Mouse (Mus musculus) ES-E14 (cell line): Measurements from ENCODE around the gene Ucp3. TPM values are rescaled to one million over a fixed set of nuclear protein-coding genes. Genes with fewer than 3 reads are reported as not detected.

ENCODE experiments used
- DNase-seq: peaks from one replicate; pipeline ENCODE4 v3.0.0-alpha.2; 2013; ENCODE audit warnings: low read depth, low spot score
- H3K27ac ChIP-seq: 2 replicates; pipeline ENCODE4 v1.5.1; 2012; ENCODE audit warnings: low read depth, mild to moderate bottlenecking, low read length, moderate library complexity, mixed read lengths; ENCODE audit not compliant: poor library complexity, insufficient read depth, severe bottlenecking
- H3K36me3 ChIP-seq: 2 replicates; pipeline ENCODE4 v1.6.1; 2012; ENCODE audit warnings: mild to moderate bottlenecking, low read length, moderate library complexity, mixed read lengths; ENCODE audit not compliant: control insufficient read depth, poor library complexity, insufficient read depth, severe bottlenecking
- H3K4me1 ChIP-seq, 2 experiments: fragments of 150-350 bp in 1 of 2; sonication (generic) in 1 of 2; 2 replicates each; pipeline ENCODE4 v1.6.1; 2012; ENCODE audit warnings: low read length in 2 of 2, mild to moderate bottlenecking in 1 of 2, mixed read lengths in 1 of 2; ENCODE audit not compliant: control insufficient read depth in 2 of 2, insufficient read depth in 2 of 2, poor library complexity in 1 of 2
- H3K4me3 ChIP-seq, 2 experiments: fragments of 150-350 bp in 1 of 2; sonication (generic) in 1 of 2; 2 replicates each; pipeline ENCODE4 v1.5.1; 2012; ENCODE audit warnings: low read length in 2 of 2, low read depth in 1 of 2, mild to moderate bottlenecking in 1 of 2, mixed read lengths in 1 of 2; ENCODE audit not compliant: insufficient read depth in 1 of 2, poor library complexity in 1 of 2, severe bottlenecking in 1 of 2
- H3K9ac ChIP-seq: 2 replicates; pipeline ENCODE4 v1.6.1; 2012; ENCODE audit warnings: low read depth, mild to moderate bottlenecking, low read length, mixed read lengths; ENCODE audit not compliant: poor library complexity, insufficient read depth, severe bottlenecking
- H3K9me3 ChIP-seq: fragments of 150-350 bp; sonication (generic); 2 replicates; pipeline ENCODE4 v1.6.1; 2012; ENCODE audit warnings: low read depth, mild to moderate bottlenecking, low read length; ENCODE audit not compliant: control insufficient read depth, insufficient read depth
- CHD2 ChIP-seq: IDR thresholded peaks from 2 replicates; pipeline ENCODE4 v1.6.1; 2014; ENCODE audit warnings: mild to moderate bottlenecking, low read depth, low read length, inconsistent platforms
- HCFC1 ChIP-seq: IDR thresholded peaks from 2 replicates; pipeline ENCODE4 v1.6.1; 2012; ENCODE audit warnings: low read length, inconsistent platforms, borderline replicate concordance; ENCODE audit not compliant: insufficient read depth
- MAFK ChIP-seq: IDR thresholded peaks from 2 replicates; pipeline ENCODE4 v1.6.1; 2014; ENCODE audit warnings: mild to moderate bottlenecking, low read depth, low read length, inconsistent platforms; ENCODE audit not compliant: insufficient read depth
- ZC3H11A ChIP-seq: IDR thresholded peaks from 2 replicates; pipeline ENCODE4 v1.6.1; 2012; ENCODE audit warnings: low read depth, mild to moderate bottlenecking, inconsistent platforms, low read length, borderline replicate concordance
- ZNF384 ChIP-seq: IDR thresholded peaks from 2 replicates; pipeline ENCODE4 v1.6.1; 2012; ENCODE audit warnings: low read depth, low read length, inconsistent platforms
- in situ Hi-C, 2 experiments: fragments of 600-800 bp; cut with MboI; formaldehyde crosslinking; loops; one replicate each; pipeline ENCODE4 v1.15.1; 2025; ENCODE audit warnings: low sequenced_read_pairs in 2 of 2, inconsistent platforms in 1 of 2; ENCODE audit not compliant: unreplicated experiment in 2 of 2
- total RNA-seq: library from RNA; depleted of rRNA; stranded (reverse); fragments of 300-350 nt; gene quantifications from 2 replicates; pipeline ENCODE4 v1.2.3, GENCODE M21; 2012

Ucp3 gene
- total RNA-seq, 1 experiment = not detected

DNA sequence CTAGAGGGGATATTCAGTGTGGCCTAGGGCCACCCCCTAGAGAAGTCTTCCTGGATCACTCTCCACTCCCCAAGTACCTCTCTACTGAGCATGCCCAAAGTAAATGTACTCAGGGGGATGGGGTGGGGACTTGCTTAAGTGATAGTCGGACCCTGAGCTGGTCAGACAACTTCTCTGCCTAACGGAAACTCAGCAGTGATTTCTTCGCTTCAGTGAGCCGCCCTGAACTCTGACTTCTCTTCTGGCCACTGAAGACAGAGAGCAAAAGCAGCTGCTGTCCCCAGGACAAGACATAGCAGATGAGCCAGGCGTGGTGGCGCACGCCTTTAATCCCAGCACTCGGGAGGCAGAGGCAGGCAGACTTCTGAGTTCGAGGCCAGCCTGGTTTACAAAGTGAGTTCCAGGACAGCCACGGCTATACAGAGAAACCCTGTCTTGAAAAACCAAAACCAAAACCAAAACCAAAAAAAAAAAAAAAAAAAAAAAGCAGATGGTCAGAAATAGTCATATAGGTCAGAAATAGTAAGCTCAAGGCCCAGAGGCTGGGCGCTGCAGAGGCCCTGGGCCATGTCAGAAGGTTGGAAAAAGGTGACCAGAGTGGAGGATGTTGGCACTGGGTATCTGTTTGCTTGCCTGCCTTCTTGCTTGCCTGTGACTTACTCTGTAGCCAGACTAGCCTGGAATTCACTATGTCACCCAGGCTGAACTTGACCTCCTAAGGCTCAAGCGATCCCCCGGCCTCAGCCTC is 32.1 kb downstream of the Ucp3 start:
- Histone ChIP-seq H3K9me3 (no peaks in the 10 kb centered on the region), H3K4me1 (peaks cover 2 to 31% of the 10 kb centered on the region in 2 experiments), H3K4me3 (no peak overlapping the region), H3K36me3 (peaks cover 2% of the 10 kb centered on the region), H3K9ac (no peak overlapping the region), H3K27ac (no peak overlapping the region)
- DNase-seq = no peak
- TF ChIP-seq ZNF384 (no peak), ZC3H11A (no peak), MAFK (no peak), HCFC1 (no peak), CHD2 (no peak)
- in situ Hi-C loops = no loop called here

DNA sequence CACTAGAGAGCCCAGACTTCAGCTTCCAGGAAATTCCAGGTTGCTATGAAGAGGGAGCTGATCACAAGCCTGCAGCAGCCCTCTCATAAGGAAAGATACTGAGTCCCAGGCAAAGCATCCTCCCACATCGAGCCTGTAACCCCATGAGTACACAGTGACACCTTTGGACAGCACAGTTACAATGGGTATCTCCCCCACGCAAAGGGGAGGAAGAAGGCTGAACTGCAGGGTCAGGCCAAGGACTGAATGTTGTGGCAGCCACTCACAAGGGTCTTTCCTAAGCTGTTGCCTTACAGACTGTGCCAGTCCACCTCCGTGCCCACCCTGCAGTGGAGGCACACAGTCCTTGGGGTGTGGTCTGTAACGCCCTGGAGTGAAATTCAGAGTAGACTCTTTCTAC is 33.7 kb downstream of the Ucp3 start:
- no peaks in the 10 kb centered on the region for H3K9me3 ChIP-seq
- DNase-seq = no peak
- H3K4me3 ChIP-seq = no peak overlapping the region
- H3K36me3 ChIP-seq = no peaks in the 10 kb centered on the region
- H3K4me1 ChIP-seq = peaks cover 2 to 25% of the 10 kb centered on the region in 2 experiments
- H3K9ac ChIP-seq = no peak overlapping the region
- H3K27ac ChIP-seq = no peak overlapping the region
- in situ Hi-C loops = no loop called here
- TF ChIP-seq HCFC1 (no peak), MAFK (no peak), CHD2 (no peak), ZNF384 (no peak), ZC3H11A (no peak)

GRCm38 (mm10) chr7:100508670-100509069 is 35.9 kb downstream of the Ucp3 start:
- no peak for TF ChIP-seq ZC3H11A
- no peak for TF ChIP-seq CHD2
- Histone ChIP-seq H3K4me1 (peaks cover 0 to 17% of the 10 kb centered on the region in 2 experiments; a peak in 3 of 4 replicates), H3K4me3 (no peak overlapping the region), H3K9me3 (no peaks in the 10 kb centered on the region), H3K27ac (no peak overlapping the region), H3K9ac (no peak overlapping the region), H3K36me3 (no peaks in the 10 kb centered on the region)
- in situ Hi-C loops = no loop called here
- no peak for DNase-seq

DNA sequence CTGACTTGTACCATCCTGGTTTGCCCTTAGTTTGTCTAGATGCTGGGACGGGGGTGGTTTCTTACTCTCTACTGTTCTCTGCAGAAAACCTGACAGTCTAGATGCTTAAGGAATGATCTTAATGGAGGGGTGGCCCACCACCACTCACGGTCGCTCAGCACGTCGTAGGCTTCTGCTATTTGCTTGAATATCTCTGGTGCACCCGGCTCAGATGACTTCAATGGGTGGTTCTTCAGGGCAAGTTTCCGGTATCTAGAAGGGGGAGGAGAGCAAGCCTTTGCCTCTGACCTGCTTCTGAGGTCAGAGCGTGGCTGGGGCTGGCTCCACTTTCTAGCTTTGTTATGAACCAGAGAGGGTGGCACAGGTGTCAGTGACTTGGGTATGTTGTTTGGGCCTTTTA is 38.8 kb downstream of the Ucp3 start:
- Histone ChIP-seq H3K9me3 (no peaks in the 10 kb centered on the region), H3K27ac (no peak overlapping the region), H3K36me3 (no peaks in the 10 kb centered on the region), H3K4me1 (peaks cover 0 to 7% of the 10 kb centered on the region in 2 experiments; a peak in 3 of 4 replicates), H3K9ac (no peak overlapping the region), H3K4me3 (0 out of 4 replicates have a peak overlapping the region, but pooled peaks of 1 of the 2 experiments have one; percentile 10)
- TF ChIP-seq ZC3H11A (no peak), HCFC1 (no peak)
- DNase-seq = no peak
- in situ Hi-C loops = no loop called here

DNA sequence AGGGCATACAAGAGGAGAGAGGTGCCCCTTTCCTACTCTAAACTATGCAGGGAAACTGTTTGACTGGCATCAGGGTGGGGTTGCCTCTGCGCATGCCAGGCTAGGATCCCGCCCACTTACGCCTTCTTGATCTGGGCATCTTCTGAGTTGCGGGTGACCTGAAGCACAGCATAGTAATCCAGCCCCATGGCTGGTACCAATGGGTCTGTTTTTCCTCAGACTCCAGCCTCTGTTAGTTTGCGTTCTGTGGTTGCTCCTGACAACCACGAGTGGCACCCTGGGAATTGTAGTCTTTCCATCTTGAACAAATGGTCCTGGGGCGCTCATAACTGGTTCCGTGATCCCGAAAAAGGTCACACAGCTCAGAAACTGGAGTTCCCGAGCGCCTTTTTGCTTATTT is 41.8 kb downstream of the Ucp3 start, which contains the start of gene Dnajb13:
Gene Dnajb13, minus strand, starts transcription at position 388 of the 400 bp plus-strand sequence.
- Histone ChIP-seq H3K4me1 (peaks cover 0 to 6% of the 10 kb centered on the region in 2 experiments; a peak in 2 of 4 replicates), H3K9me3 (no peaks in the 10 kb centered on the region), H3K27ac (no peak within 1 kb of the TSS), H3K9ac (no peak within 1 kb of the TSS), H3K36me3 (no peaks in the 10 kb centered on the region), H3K4me3 (peak within 1 kb of the TSS in 1 of 2 experiments; percentile 43; a peak in 1 of 4 replicates)
- no peak for TF ChIP-seq CHD2
- no peak for TF ChIP-seq MAFK
- peak; percentile 90 for TF ChIP-seq HCFC1
- TF ChIP-seq ZC3H11A = no peak
- no peak for DNase-seq
- in situ Hi-C loops = no loop called here
